9 mouse cellular contexts compared by ENCODE assay signal in the genomic region with DNA sequence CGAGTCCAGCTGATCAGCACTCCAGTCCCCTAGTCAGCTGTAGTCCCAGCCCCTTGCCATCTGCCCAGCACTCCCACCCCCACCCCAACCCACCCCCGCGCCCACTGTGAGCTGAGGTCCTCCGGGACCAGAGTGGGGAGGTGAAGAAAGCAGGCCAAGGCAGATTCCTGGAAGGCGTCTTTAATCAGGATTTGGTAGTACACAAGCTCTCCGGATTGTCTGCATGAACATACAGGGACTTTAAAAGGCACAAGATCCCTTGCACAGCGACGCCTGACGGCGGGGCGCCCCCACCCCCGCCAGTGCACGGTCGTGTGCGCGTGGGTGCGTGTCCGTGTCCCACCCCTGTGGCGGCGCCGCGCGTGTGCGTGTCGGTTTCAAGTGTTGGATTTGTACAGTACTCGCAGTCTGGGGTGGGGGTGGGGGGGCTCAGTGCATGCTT. TPM values are rescaled to one million over a fixed set of nuclear protein-coding genes. Genes with fewer than 3 reads are reported as not detected.
DNase-seq lines count a peak whose midpoint lies in the region; ATAC-seq and TF ChIP-seq lines count a peak whose summit lies in the region.
"Had no signal": no experiment of that assay in that cellular context is flagged by ENCODE, and none has a peak within 500 bp of the region (broad histone marks: within the 10 kb centered on the region; RNA-seq: fewer than 3 reads in every experiment).

No protein-coding gene starts in this region.

- H3K27me3 ChIP-seq in heart, embryonic 10.5 days (ENCODE audit: insufficient read depth, poor library complexity, severe bottlenecking): peaks cover 87% of the 10 kb centered on the region
- peaks cover 38% of the 10 kb centered on the region for H3K27me3 ChIP-seq in hindbrain, embryonic 13.5 days
- H3K27me3 ChIP-seq in midbrain, embryonic 13.5 days: peaks cover 21% of the 10 kb centered on the region

- peak overlapping the region; percentile 59 for H3K4me3 ChIP-seq in heart, embryonic 10.5 days
- H3K4me3 ChIP-seq in ES-E14 (ENCODE audit: insufficient read depth in 1 of 2, low read depth in 1 of 2, low read length in 2 of 2, poor library complexity in 1 of 2, severe bottlenecking in 1 of 2): peak overlapping the region; percentile 39 to 43; a peak in 2 of 4 replicates
- H3K4me3 ChIP-seq in hindbrain, embryonic 13.5 days: peak overlapping the region; percentile 34
- H3K4me3 ChIP-seq in midbrain, embryonic 13.5 days (replicated peaks): peak overlapping the region; percentile 33

- WGBS in heart, embryonic 10.5 days: 3% methylated on average over 26 of the region's 26 CpGs
- 1% methylated on average over 26 of the region's 26 CpGs for WGBS in hindbrain, embryonic 13.5 days
- under 1% methylated on average over 26 of the region's 26 CpGs for WGBS in midbrain, embryonic 13.5 days

- ATAC-seq in hindbrain, embryonic 13.5 days (ENCODE audit: low FRiP score): peak; percentile 43; the same call in 1 of the 2 replicates
- ATAC-seq in midbrain, embryonic 13.5 days: peak; percentile 44

- in situ Hi-C loops in ES-E14 (cut with MboI; ENCODE audit: low sequenced_read_pairs in 2 of 2, unreplicated experiment in 2 of 2): no loop called here

- no peaks in the 10 kb centered on the region for H3K9me3 ChIP-seq in heart, embryonic 10.5 days
- no peaks in the 10 kb centered on the region for H3K9me3 ChIP-seq in ES-E14 (ENCODE audit: control insufficient read depth, insufficient read depth, low read depth, low read length)
- H3K9me3 ChIP-seq in hindbrain, embryonic 13.5 days: no peaks in the 10 kb centered on the region
- H3K9me3 ChIP-seq in midbrain, embryonic 13.5 days: no peaks in the 10 kb centered on the region

- H3K27ac ChIP-seq in heart, embryonic 10.5 days: no peak overlapping the region
- H3K27ac ChIP-seq in ES-E14 (ENCODE audit: insufficient read depth, low read depth, low read length, poor library complexity, severe bottlenecking): no peak overlapping the region
- peak overlapping the region; percentile 75 for H3K27ac ChIP-seq in hindbrain, embryonic 13.5 days
- peak overlapping the region; percentile 66 for H3K27ac ChIP-seq in midbrain, embryonic 13.5 days

- no peaks in the 10 kb centered on the region for H3K36me3 ChIP-seq in heart, embryonic 10.5 days
- no peaks in the 10 kb centered on the region for H3K36me3 ChIP-seq in ES-E14 (ENCODE audit: control insufficient read depth, insufficient read depth, low read length, poor library complexity, severe bottlenecking)
- peaks cover 17% of the 10 kb centered on the region for H3K36me3 ChIP-seq in hindbrain, embryonic 13.5 days
- H3K36me3 ChIP-seq in midbrain, embryonic 13.5 days: 0 out of 2 replicates have a peak, but pooled peaks cover 9% of the 10 kb centered on the region

- H3K9ac ChIP-seq in ES-E14 (ENCODE audit: insufficient read depth, low read depth, low read length, poor library complexity, severe bottlenecking): no peak overlapping the region
- H3K9ac ChIP-seq in hindbrain, embryonic 13.5 days: peak overlapping the region; percentile 68
- H3K9ac ChIP-seq in midbrain, embryonic 13.5 days (replicated peaks): peak overlapping the region; percentile 61

- H3K4me1 ChIP-seq in heart, embryonic 10.5 days: peaks cover 56% of the 10 kb centered on the region
- peaks cover 6 to 35% of the 10 kb centered on the region in 2 experiments for H3K4me1 ChIP-seq in ES-E14 (ENCODE audit: control insufficient read depth in 2 of 2, insufficient read depth in 2 of 2, low read length in 2 of 2, poor library complexity in 1 of 2)
- peaks cover 43% of the 10 kb centered on the region for H3K4me1 ChIP-seq in hindbrain, embryonic 13.5 days (replicated peaks)
- H3K4me1 ChIP-seq in midbrain, embryonic 13.5 days (replicated peaks): peaks cover 41% of the 10 kb centered on the region

- peak overlapping the region; percentile 59 for H3K4me2 ChIP-seq in hindbrain, embryonic 13.5 days
- H3K4me2 ChIP-seq in midbrain, embryonic 13.5 days (replicated peaks): peak overlapping the region; percentile 60

- DNase-seq in heart, embryonic 10.5 days (ENCODE audit: low spot score): no peak
- DNase-seq in heart, adult 11 months: no peak
- no peak for DNase-seq in ES-E14 (ENCODE audit: low read depth, low spot score)
- no peak for DNase-seq in layer of hippocampus, adult 11-12 months (ENCODE audit: low spot score)
- DNase-seq in cerebellum, adult 9-10 months: no peak
- DNase-seq in Muller cell, postnatal 12 days (ENCODE audit: inconsistent ontology term): no peak

TF ChIP-seq in ES-E14, 5 proteins besides CTCF, POLR2A, EP300 and RAD21:
- no peak for TF ChIP-seq CHD2 (IDR thresholded peaks at IDR 0.05; ENCODE audit: low read depth, low read length)
- TF ChIP-seq MAFK (IDR thresholded peaks at IDR 0.05; ENCODE audit: insufficient read depth, low read depth, low read length): no peak
- no peak for TF ChIP-seq HCFC1 (IDR thresholded peaks at IDR 0.05; ENCODE audit: borderline replicate concordance, insufficient read depth, low read length)
- no peak for TF ChIP-seq ZNF384 (IDR thresholded peaks at IDR 0.05; ENCODE audit: low read depth, low read length)
- TF ChIP-seq ZC3H11A (IDR thresholded peaks at IDR 0.05; ENCODE audit: borderline replicate concordance, low read depth, low read length): no peak

RNA-seq across cellular contexts. Expression of a gene that starts 15.7 kb away (rescaled TPM):
- 0.15 and 0.30 TPM in 2 replicates for polyA plus RNA-seq in heart, embryonic 10.5 days (2016; fragmentation: Nextera tagmentation; extraction: Ambion mirVana)
- total RNA-seq in ES-E14 (2012; rRNA removed): 3.6 and 6.1 TPM in 2 replicates
- polyA plus RNA-seq in hindbrain, embryonic 13.5 days (2015; fragmentation: Nextera tagmentation; extraction: Ambion mirVana): not detected in 2 replicates
- not detected in 2 replicates for polyA plus RNA-seq in midbrain, embryonic 13.5 days (2015; fragmentation: Nextera tagmentation; extraction: Ambion mirVana)
- total RNA-seq: gastrocnemius, adult 8-10 months had no signal

RNA-seq across cellular contexts. Expression of a gene that starts 25.3 kb away (rescaled TPM):
- 0.54 and 0.83 TPM in 2 replicates for polyA plus RNA-seq in heart, embryonic 10.5 days (2016; fragmentation: Nextera tagmentation; extraction: Ambion mirVana)
- 0.49 and 0.79 TPM in 2 replicates for total RNA-seq in ES-E14 (2012; rRNA removed)
- 2.4 and 3.1 TPM in 2 replicates for polyA plus RNA-seq in hindbrain, embryonic 13.5 days (2015; fragmentation: Nextera tagmentation; extraction: Ambion mirVana)
- 2.1 TPM in 2 replicates for polyA plus RNA-seq in midbrain, embryonic 13.5 days (2015; fragmentation: Nextera tagmentation; extraction: Ambion mirVana)

RNA-seq across cellular contexts. Expression of a gene that starts 33.5 kb away (rescaled TPM):
- polyA plus RNA-seq in heart, embryonic 10.5 days (2016; fragmentation: Nextera tagmentation; extraction: Ambion mirVana): 0.09 and 0.14 TPM in 2 replicates
- total RNA-seq in ES-E14 (2012; rRNA removed): 0.98 and 1.2 TPM in 2 replicates
- 4.6 and 4.7 TPM in 2 replicates for polyA plus RNA-seq in hindbrain, embryonic 13.5 days (2015; fragmentation: Nextera tagmentation; extraction: Ambion mirVana)
- 4.6 and 5.0 TPM in 2 replicates for polyA plus RNA-seq in midbrain, embryonic 13.5 days (2015; fragmentation: Nextera tagmentation; extraction: Ambion mirVana)

RNA-seq across cellular contexts. Expression of a gene that starts 42.5 kb away (rescaled TPM):
- 36.5 and 52.8 TPM in 2 replicates for polyA plus RNA-seq in heart, embryonic 10.5 days (2016; fragmentation: Nextera tagmentation; extraction: Ambion mirVana)
- total RNA-seq in ES-E14 (2012; rRNA removed): 44.1 and 48.2 TPM in 2 replicates
- 20.4 and 21.8 TPM in 2 replicates for polyA plus RNA-seq in hindbrain, embryonic 13.5 days (2015; fragmentation: Nextera tagmentation; extraction: Ambion mirVana)
- polyA plus RNA-seq in midbrain, embryonic 13.5 days (2015; fragmentation: Nextera tagmentation; extraction: Ambion mirVana): 31.6 and 32.4 TPM in 2 replicates

Comparison
In these comparisons a context has a peak if more than half of its experiments do, and no peak if none do; other contexts are left out.
1. H3K27ac ChIP-seq: peak in hindbrain, embryonic 13.5 days (single experiment) and midbrain, embryonic 13.5 days (single experiment); none in heart, embryonic 10.5 days (single experiment) and ES-E14 (single experiment).
2. Peak in every context shown above with its lines, with median percentiles within 50 percentile points of each other: H3K4me3 ChIP-seq.